Mouse (Mus musculus): ENCODE results near the gene Kcnq1. TPM values are rescaled to one million over a fixed set of nuclear protein-coding genes. Genes with fewer than 3 reads are reported as not detected.

The Kcnq1 gene
- total and polyA plus RNA-seq, 3 experiments = 0.63 to 0.96 TPM; not detected in 1

- TF ChIP-seq POLR2AphosphoS5 (IDR thresholded peaks at IDR 0.05; ENCODE audit: borderline replicate concordance, low read depth, low read length) (no peak), CTCF (IDR thresholded peaks at IDR 0.05 in 2 of 3, conservative IDR thresholded peaks at IDR 0.05 in 1 of 3; ENCODE audit: control insufficient read depth in 1 of 3, insufficient read depth in 1 of 3, low read depth in 2 of 3, low read length in 3 of 3, poor library complexity in 1 of 3, severe bottlenecking in 1 of 3) (peak; percentile 88 to 96 (median 95)), SMC3 (IDR thresholded peaks at IDR 0.05; ENCODE audit: low read depth, low read length) (peak; percentile 94), RAD21 (IDR thresholded peaks at IDR 0.05; ENCODE audit: low read depth, low read length) (peak; percentile 93), USF2 (IDR thresholded peaks at IDR 0.05; ENCODE audit: borderline replicate concordance in 1 of 2, insufficient read depth in 1 of 2, low read depth in 1 of 2, low read length in 2 of 2) (no peak), ZC3H11A (IDR thresholded peaks at IDR 0.05; ENCODE audit: low read depth, low read length) (peak; percentile 85), SIN3A (IDR thresholded peaks at IDR 0.05; ENCODE audit: low read length) (peak; percentile 33; the same call in 1 of the 2 replicates), MAZ (IDR thresholded peaks at IDR 0.05; ENCODE audit: low read depth, low read length) (peak; percentile 51; the same call in 1 of the 2 replicates)
- Histone ChIP-seq H3K4me3 (ENCODE audit: control insufficient read depth in 1 of 2, insufficient read depth in 1 of 2, low read depth in 2 of 2, low read length in 2 of 2) (no peak within 1 kb of the TSS), H3K79me2 (ENCODE audit: control insufficient read depth, insufficient read depth, low read length, poor library complexity) (no peaks in the 10 kb centered on the region), H3K27ac (ENCODE audit: control insufficient read depth, low read depth, low read length) (no peak within 1 kb of the TSS), H3K4me1 (ENCODE audit: control insufficient read depth in 1 of 2, insufficient read depth in 2 of 2, low read length in 2 of 2) (peaks cover 0 to under 1% of the 10 kb centered on the region in 2 experiments; a peak in 2 of 4 replicates), H3K27me3 (ENCODE audit: control insufficient read depth in 1 of 2, insufficient read depth in 2 of 2, low read length in 2 of 2) (peaks cover 0 to 2% of the 10 kb centered on the region in 2 experiments; a peak in 2 of 4 replicates), H3K9me3 (replicated peaks; ENCODE audit: insufficient read depth, low read length) (no peaks in the 10 kb centered on the region), H3K9ac (ENCODE audit: control insufficient read depth, low read depth, low read length, poor library complexity, severe bottlenecking) (no peak within 1 kb of the TSS), H3K36me3 (ENCODE audit: control insufficient read depth in 1 of 2, insufficient read depth in 2 of 2, low read length in 2 of 2) (no peaks in the 10 kb centered on the region; a peak in 1 of 4 replicates)
- peak; percentile 64 for DNase-seq (ENCODE audit: low read depth, low spot score)
Observed at GRCm38 (mm10) chr7:143094592-143095553, 11.3 kb upstream of the Kcnq1 start, which contains the start of gene Trpm5. TSS of gene Trpm5 (minus strand) at chr7:143094642.

- Histone ChIP-seq H3K4me1 (ENCODE audit: control insufficient read depth in 1 of 2, insufficient read depth in 2 of 2, low read length in 2 of 2) (peaks cover 0 to 7% of the 10 kb centered on the region in 2 experiments; a peak in 2 of 4 replicates), H3K27ac (ENCODE audit: control insufficient read depth, low read depth, low read length) (no peak overlapping the region), H3K79me2 (ENCODE audit: control insufficient read depth, insufficient read depth, low read length, poor library complexity) (no peaks in the 10 kb centered on the region), H3K27me3 (ENCODE audit: control insufficient read depth in 1 of 2, insufficient read depth in 2 of 2, low read length in 2 of 2) (peaks cover 0 to 2% of the 10 kb centered on the region in 2 experiments; a peak in 1 of 4 replicates), H3K9ac (ENCODE audit: control insufficient read depth, low read depth, low read length, poor library complexity, severe bottlenecking) (no peak overlapping the region), H3K36me3 (ENCODE audit: control insufficient read depth in 1 of 2, insufficient read depth in 2 of 2, low read length in 2 of 2) (peaks cover 0 to 4% of the 10 kb centered on the region in 2 experiments; a peak in 2 of 4 replicates), H3K9me3 (replicated peaks; ENCODE audit: insufficient read depth, low read length) (no peaks in the 10 kb centered on the region), H3K4me3 (ENCODE audit: control insufficient read depth in 1 of 2, insufficient read depth in 1 of 2, low read depth in 2 of 2, low read length in 2 of 2) (no peak overlapping the region)
- no peak for DNase-seq (ENCODE audit: low read depth, low spot score)
- TF ChIP-seq MYC (IDR thresholded peaks at IDR 0.05; ENCODE audit: low read depth, low read length) (no peak), MEF2A (IDR thresholded peaks at IDR 0.05; ENCODE audit: extremely low read depth, insufficient replicate concordance, low read depth, low read length, poor library complexity, severe bottlenecking) (no peak), RAD21 (IDR thresholded peaks at IDR 0.05; ENCODE audit: low read depth, low read length) (no peak), USF2 (IDR thresholded peaks at IDR 0.05; ENCODE audit: borderline replicate concordance in 1 of 2, insufficient read depth in 1 of 2, low read depth in 1 of 2, low read length in 2 of 2) (no peak), NRF1 (IDR thresholded peaks at IDR 0.05; ENCODE audit: insufficient read depth, low read depth, low read length, poor library complexity, severe bottlenecking) (no peak), MXI1 (IDR thresholded peaks at IDR 0.05; ENCODE audit: low read depth, low read length) (no peak)
Observed at GRCm38 (mm10) chr7:143095554-143095907, 10.6 kb upstream of the Kcnq1 start.

Measured in MEL (cell line).